In the genomic region with DNA sequence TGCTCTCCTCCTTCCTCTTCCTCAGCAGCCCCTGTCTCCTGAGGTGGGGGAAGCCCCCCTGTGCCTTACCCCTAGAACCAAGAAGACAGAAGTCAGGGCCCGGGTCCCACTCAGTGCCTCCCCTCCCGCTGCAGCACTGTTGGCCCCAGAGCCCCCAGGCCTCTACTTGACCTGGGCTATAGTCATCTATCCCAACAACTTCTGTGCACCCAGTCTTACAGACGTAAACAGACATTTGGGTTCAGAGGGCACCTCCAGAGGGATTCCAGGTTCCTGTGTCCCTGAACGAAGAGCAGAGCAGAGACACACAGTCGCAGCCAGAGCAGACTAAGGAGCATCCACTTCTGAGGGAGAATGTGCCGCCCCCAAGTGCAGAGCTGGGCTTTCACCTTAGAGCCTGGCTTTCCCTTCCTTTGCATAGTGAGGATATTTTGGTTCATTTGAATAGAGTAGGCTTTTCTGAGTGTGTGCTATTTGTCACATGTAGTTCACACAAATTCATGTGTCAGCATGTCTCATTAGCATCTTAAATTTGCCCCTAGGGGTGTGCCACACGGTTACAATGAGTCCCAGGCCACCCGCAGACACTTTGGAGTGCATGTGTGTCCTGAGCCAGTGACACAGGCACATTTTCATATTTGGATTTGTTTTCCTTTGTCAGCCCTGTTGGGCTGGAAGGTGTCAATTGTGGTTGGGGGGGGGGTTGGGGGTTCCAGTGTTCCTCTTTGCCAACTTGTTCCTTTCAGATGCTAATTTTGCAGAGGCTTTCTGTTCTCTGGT, we compare ENCODE assay signal across 10 mouse cellular contexts. TPM values are rescaled to one million over a fixed set of nuclear protein-coding genes. Genes with fewer than 3 reads are reported as not detected.
DNase-seq lines count a peak whose midpoint lies in the region; ATAC-seq lines count a peak whose summit lies in the region.
"Had no signal": no experiment of that assay in that cellular context is flagged by ENCODE, and none has a peak within 500 bp of the region (broad histone marks: within the 10 kb centered on the region; RNA-seq: fewer than 3 reads in every experiment).

No protein-coding gene starts in this region.

- no peaks in the 10 kb centered on the region for H3K27me3 ChIP-seq in hindbrain, embryonic 11.5 days (ENCODE audit: control insufficient read depth, insufficient read depth, low read length)
- H3K27me3 ChIP-seq in midbrain, embryonic 13.5 days = peaks cover 13% of the 10 kb centered on the region
- 0 out of 2 replicates have a peak, but pooled peaks cover 2% of the 10 kb centered on the region for H3K27me3 ChIP-seq in kidney, embryonic 16.5 days (ENCODE audit: insufficient read depth, low read length)
- H3K27me3 ChIP-seq: intestine, embryonic 15.5 days had no signal

- no peak for ATAC-seq in hindbrain, embryonic 11.5 days (ENCODE audit: low FRiP score)
- ATAC-seq in midbrain, embryonic 13.5 days = no peak; the same call in 1 of the 2 replicates
- ATAC-seq in activated CD4-positive, CD25-positive, alpha-beta regulatory T cell, adult 4 months = no peak
- no peak for ATAC-seq in kidney, embryonic 16.5 days (ENCODE audit: low FRiP score, low TSS enrichment)
- ATAC-seq: intestine, embryonic 15.5 days had no signal

- DNase-seq in retina, postnatal 1 day = peak; percentile 48
- no peak for DNase-seq in retina, embryonic 14.5 days (ENCODE audit: low spot score)
- DNase-seq in hindbrain, embryonic 11.5 days (ENCODE audit: low spot score) = peak; percentile 51
- no peak for DNase-seq in frontal cortex, postnatal 25 days (ENCODE audit: low spot score in 2 of 2)
- no peak for DNase-seq in spleen, postnatal 4 days (ENCODE audit: low spot score in 2 of 2)
- DNase-seq: lung, adult 2 months had no signal

- H3K4me2 ChIP-seq in hindbrain, embryonic 11.5 days (replicated peaks; ENCODE audit: low read depth, low read length) = no peak overlapping the region
- H3K4me2 ChIP-seq in midbrain, embryonic 13.5 days (replicated peaks) = no peak overlapping the region
- H3K4me2 ChIP-seq in kidney, embryonic 16.5 days (replicated peaks; ENCODE audit: low read depth, low read length) = no peak overlapping the region
- H3K4me2 ChIP-seq: intestine, embryonic 15.5 days had no signal

- H3K9me3 ChIP-seq in hindbrain, embryonic 11.5 days (ENCODE audit: control insufficient read depth, low read length) = no peaks in the 10 kb centered on the region
- H3K9me3 ChIP-seq in midbrain, embryonic 13.5 days = no peaks in the 10 kb centered on the region
- no peaks in the 10 kb centered on the region for H3K9me3 ChIP-seq in kidney, embryonic 16.5 days (ENCODE audit: low read length)
- H3K9me3 ChIP-seq: intestine, embryonic 15.5 days had no signal

- no peak overlapping the region for H3K9ac ChIP-seq in hindbrain, embryonic 11.5 days (ENCODE audit: low read depth, low read length)
- peak overlapping the region; percentile 37 for H3K9ac ChIP-seq in midbrain, embryonic 13.5 days (replicated peaks)
- no peak overlapping the region for H3K9ac ChIP-seq in kidney, embryonic 16.5 days (replicated peaks; ENCODE audit: low read length)
- H3K9ac ChIP-seq: intestine, embryonic 15.5 days had no signal

- no peak overlapping the region for H3K4me3 ChIP-seq in hindbrain, embryonic 11.5 days (ENCODE audit: low read depth, low read length)
- H3K4me3 ChIP-seq in midbrain, embryonic 13.5 days (replicated peaks) = no peak overlapping the region
- no peak overlapping the region for H3K4me3 ChIP-seq in kidney, embryonic 16.5 days (ENCODE audit: low read length)
- H3K4me3 ChIP-seq: intestine, embryonic 15.5 days had no signal

- 14% methylated on average over 8 of the region's 8 CpGs for WGBS in hindbrain, embryonic 11.5 days
- WGBS in midbrain, embryonic 13.5 days = 8% methylated on average over 8 of the region's 8 CpGs
- 64% methylated on average over 8 of the region's 8 CpGs for WGBS in kidney, embryonic 16.5 days

- H3K4me1 ChIP-seq in hindbrain, embryonic 11.5 days (replicated peaks; ENCODE audit: control insufficient read depth, insufficient read depth, low read length) = peaks cover 50% of the 10 kb centered on the region
- H3K4me1 ChIP-seq in midbrain, embryonic 13.5 days (replicated peaks) = peaks cover 91% of the 10 kb centered on the region
- peaks cover 61% of the 10 kb centered on the region for H3K4me1 ChIP-seq in kidney, embryonic 16.5 days (ENCODE audit: insufficient read depth, low read length)

- peak overlapping the region; percentile 66 for H3K27ac ChIP-seq in hindbrain, embryonic 11.5 days (ENCODE audit: low read depth, low read length)
- peak overlapping the region; percentile 81 for H3K27ac ChIP-seq in midbrain, embryonic 13.5 days
- H3K27ac ChIP-seq in kidney, embryonic 16.5 days (ENCODE audit: low read length) = no peak overlapping the region
- H3K27ac ChIP-seq: intestine, embryonic 15.5 days had no signal

- H3K36me3 ChIP-seq in hindbrain, embryonic 11.5 days (ENCODE audit: control insufficient read depth, insufficient read depth, low read length) = no peaks in the 10 kb centered on the region
- H3K36me3 ChIP-seq in midbrain, embryonic 13.5 days = no peaks in the 10 kb centered on the region
- H3K36me3 ChIP-seq in kidney, embryonic 16.5 days (ENCODE audit: insufficient read depth, low read length) = no peaks in the 10 kb centered on the region
- H3K36me3 ChIP-seq: intestine, embryonic 15.5 days had no signal

RNA-seq across cellular contexts. Expression of a gene that starts 22.0 kb away (rescaled TPM):
- 0.57 and 0.62 TPM in 2 replicates for polyA plus RNA-seq in hindbrain, embryonic 11.5 days (2014; fragmentation: Nextera tagmentation; extraction: Ambion mirVana)
- polyA plus RNA-seq in midbrain, embryonic 13.5 days (2015; fragmentation: Nextera tagmentation; extraction: Ambion mirVana) = 0.59 and 0.78 TPM in 2 replicates
- polyA plus RNA-seq in activated CD4-positive, CD25-positive, alpha-beta regulatory T cell, adult 4 months (2017; shearing (Covaris generic)) = 10 to 100 TPM; 63.7 to 99.5 TPM
- polyA plus RNA-seq in kidney, embryonic 16.5 days (2015; fragmentation: Nextera tagmentation; extraction: Ambion mirVana) = 1.6 and 2.1 TPM in 2 replicates

Comparison
In these comparisons a context has a peak if more than half of its experiments do, and no peak if none do; other contexts are left out.
1. DNase-seq: peak in retina, postnatal 1 day (single experiment) and hindbrain, embryonic 11.5 days (single experiment); none in retina, embryonic 14.5 days (single experiment), frontal cortex, postnatal 25 days (0 of 2) and spleen, postnatal 4 days (0 of 2).
2. RNA of a gene that starts 22.0 kb away (polyA plus RNA-seq): 63.7 to 99.5 TPM in activated CD4-positive, CD25-positive, alpha-beta regulatory T cell, adult 4 months; 1.6 to 2.1 TPM in kidney, embryonic 16.5 days, 0.59 to 0.78 TPM in midbrain, embryonic 13.5 days and 0.57 to 0.62 TPM in hindbrain, embryonic 11.5 days; every median in the first group is over 10 times any median in the second.